Mouse (Mus musculus) gastrocnemius, adult 8-10 months (tissue): Measurements from ENCODE around the gene Gm20532. TPM values are rescaled to one million over a fixed set of nuclear protein-coding genes. Genes with fewer than 3 reads are reported as not detected.

Experiments used
- DNase-seq, 2 experiments: peaks; one replicate each; pipeline ENCODE4 v3.0.0; 2022; ENCODE audit warnings: low spot score in 2 of 2
- total RNA-seq, 4 experiments: library from RNA; stranded (reverse); gene quantifications; 2 replicates each; pipeline ENCODE4 v1.2.4; 2022

Gm20532 gene
- total RNA-seq, 4 experiments from 2014 or later, result not detected

DNA sequence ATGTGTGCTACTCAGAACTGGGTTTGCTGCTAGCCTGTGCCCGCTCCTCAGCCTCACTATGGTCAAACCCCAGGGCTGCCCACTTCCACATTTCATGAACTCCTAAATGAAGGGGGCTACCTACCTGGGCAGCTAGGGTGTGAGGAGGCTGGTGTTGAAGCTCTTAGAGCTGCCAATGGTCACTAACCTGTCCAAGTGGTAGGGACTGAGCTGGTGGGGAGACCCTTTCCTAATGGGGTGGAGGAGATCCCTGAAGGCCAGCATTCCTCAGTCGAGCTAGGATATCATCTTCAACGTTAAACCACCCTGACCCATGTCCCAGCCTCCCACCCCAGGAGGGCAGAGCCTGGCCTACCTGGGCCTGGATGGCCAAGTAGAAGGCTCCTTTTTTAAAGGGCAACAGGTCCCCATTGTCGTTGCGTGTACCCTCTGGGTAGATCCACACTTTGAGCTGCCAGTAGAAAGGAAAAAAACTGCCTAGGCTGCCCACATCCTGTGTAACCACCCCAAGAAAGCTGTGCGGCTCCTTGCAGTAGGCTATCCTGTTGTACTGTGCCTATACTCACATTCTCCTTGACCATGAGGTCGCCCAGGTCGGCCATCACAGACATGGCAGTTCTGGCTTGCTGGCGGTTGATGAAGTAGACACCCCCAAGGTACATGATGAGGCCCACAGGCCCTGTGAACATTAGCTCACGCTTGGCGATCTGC lies 9.4 kb downstream of the Gm20532 start:
- DNase-seq, result no peak

DNA sequence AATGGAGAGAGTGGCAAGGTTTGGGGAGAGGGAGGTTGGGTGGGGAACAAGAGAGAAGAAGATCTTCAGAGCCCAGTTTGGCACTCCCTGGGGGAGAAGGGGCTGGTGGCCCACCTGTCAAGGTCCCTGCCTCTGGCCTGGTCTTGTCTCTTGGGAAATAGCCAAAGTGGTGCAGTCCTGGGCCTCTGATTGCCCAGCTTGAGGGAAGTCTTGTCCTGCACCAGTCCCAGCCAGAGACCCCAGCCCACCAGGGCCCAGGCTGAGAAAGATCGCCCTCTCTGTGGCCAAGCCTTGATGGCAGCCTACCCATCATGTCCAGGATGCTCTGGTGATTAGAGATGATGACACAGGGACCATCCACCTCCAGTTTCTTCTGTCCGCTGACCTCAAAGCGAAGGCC lies 10.5 kb downstream of the Gm20532 start:
- DNase-seq, result no peak

DNA sequence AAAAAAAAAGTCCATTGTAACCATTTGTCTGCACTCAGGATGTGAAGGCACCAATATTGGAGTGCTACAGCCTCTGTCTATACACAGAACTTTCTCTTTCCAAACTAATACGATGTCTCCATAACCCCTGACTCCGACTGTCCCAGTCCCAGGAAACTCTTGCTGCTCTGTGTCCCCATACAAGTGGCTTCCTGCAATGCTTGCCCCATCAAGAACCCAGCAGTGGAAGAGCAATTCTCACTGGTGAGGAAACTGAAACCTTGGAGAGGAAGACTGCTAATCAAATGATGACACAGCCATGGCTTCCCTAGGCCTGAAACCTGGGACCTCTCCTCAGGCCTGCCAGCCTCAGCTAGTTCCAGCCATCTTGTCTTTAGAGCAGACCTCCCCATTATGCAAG lies 11.4 kb downstream of the Gm20532 start:
- no peak for DNase-seq

DNA sequence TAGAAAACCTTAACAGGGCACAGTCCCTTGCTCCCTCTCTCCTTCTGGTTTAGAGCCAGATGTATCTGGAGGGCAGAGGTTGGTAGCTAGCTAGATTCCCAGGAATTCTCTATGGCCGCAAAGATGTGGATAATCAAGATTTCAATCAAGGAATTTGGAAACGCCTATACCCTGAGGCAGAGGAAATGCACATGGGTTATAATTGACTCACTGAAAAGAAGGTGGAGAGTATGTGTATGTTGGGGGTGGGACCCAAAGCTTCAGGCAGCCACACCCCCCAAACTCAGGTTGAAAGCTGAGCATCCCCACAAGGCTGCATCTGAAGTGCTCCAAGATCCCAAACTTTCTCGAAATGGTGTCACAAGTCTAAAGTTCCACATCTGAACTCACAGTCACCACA lies 12.0 kb downstream of the Gm20532 start:
- no peak for DNase-seq

DNA sequence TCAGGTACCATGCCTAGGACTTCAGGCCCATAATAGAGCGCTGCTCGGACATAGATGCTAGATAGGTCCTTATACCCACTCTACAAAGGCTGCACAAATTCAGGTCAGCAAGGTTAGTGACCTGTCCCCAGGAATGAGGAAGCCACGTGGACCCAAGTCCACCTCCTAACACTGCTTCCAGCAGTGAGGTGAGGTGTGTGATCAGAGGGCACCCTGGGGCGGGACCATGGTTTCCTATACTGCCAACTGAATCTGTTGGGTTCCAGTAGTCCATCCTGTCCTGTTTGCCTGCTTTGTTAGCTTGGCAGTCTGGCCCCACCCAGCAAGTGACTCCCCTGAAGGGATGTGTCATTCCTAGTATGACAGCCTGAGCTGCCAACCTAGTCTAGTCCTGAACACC lies 13.5 kb downstream of the Gm20532 start:
- no peak for DNase-seq

DNA sequence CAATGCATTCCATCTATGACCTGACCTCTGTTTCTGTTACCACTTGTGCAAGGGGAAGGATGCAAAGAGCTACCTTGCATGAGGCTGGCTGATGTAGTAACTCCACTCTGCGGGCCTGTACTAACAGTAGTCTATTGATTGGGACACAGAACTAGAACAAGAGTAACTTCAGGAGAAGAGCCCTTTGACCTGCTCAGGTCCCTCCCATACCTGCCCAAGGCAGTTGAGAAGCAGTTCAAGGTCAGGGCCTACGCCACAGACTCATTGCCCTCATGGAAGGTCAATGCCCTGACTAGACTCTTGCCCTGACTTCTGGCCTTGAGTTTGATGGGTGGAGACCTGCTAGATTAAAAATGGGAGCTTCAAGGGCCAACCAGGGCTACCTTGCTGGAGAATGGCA lies 14.2 kb downstream of the Gm20532 start:
- no peak for DNase-seq

DNA sequence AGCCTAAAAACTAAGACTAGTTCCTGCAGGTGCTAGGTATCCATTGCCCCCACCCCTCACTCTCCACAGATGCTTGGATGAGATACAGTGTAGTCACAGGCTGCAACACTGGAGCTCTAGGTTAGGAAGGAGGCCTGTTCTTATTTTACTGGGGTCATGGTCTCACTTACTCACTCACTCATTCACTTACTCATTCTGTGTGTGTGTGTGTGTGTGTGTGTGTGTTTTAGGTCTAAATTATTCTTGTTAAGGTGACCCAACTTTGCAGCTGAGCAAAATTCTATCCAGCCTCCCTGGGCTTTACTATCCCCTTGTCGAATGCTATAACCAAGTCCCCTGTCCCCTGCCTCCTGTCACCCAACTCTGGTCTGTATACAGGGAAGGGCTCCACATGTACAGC lies 15.2 kb downstream of the Gm20532 start:
- no peak for DNase-seq

DNA sequence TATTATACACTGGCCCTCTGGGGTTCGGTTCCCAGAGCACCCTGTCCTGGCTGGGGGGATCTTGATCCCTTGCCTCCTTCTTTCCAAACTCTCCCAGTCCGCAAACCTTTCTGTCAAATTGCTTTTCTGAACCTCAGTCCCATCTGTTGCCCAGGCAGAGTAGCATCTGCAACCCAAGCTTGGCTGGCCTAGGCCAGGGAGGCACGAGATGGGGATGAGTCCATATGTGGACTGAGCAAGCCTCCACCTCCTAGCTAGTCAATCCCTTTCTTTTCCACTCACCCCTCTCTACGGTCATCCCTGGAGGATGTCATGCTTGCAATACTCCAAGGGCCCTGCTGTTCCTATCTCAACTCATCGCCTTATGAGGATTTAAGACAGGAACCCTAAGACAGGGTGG lies 16.2 kb downstream of the Gm20532 start:
- DNase-seq, result no peak

DNA sequence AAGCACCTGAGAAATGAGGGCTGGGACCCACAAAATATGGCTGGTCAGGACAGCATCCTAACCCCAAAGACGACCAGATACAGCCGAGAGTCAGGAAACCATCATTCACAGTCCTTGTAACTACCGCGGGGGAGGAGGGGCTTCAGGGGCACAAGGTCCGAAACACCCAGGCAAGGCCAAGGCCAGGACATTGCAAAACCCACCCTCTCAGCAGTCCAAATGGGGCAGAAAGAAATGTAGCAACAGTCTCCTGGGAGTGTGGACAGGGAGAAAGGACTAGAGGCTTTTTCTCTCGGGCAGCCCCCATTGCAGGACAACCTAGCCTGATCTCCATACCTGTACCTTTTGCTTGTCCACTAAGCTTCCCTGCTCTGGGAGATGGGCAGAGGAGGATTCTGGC lies 16.7 kb downstream of the Gm20532 start:
- no peak for DNase-seq

DNA sequence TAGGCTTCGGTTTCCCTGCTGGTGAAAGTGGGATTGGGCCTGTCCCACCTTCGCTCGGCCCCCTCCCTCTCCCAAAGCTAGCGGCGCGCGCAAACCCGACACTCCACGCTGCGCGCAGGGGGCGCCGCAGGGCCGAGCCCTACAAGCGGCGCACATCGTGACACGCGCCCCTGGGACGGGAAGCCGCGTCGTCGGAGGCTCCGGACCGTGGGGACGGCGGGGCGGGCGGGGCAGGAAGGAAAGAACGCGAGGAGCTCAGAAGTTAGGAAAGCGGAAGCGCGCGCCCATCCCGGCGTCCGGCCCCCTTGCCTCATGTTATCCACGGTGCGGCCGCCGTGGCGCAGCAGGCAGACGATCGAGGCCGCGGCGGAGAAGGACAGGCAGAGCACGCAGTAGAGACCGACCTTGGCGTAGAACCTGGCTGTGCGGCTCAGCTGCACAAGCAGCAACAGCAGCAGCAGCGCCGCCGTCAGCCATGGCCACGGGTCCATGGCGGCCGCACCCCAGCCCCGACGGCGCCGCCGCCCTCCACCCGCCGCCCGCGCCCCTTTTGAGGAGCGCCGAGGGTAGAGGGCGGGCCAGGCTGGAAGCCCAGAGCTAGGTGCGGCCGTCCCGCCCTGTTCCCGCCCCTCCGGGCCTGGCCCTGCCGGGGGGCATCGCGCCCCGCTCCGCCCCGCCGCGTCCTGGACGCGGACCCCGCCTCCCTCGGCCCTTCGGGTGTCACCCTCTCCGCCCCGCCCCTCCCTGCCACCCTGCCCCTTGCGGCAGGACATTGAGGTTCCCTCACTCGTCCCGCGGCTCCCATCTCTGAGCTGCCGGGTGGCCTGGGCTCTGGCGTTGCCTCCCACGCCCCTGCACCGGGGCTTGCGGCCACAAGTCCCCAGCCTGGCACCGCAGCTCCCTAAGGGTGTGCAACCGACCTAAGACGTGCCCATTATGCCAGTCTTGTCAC lies 17.6 kb downstream of the Gm20532 start, which contains the start of gene Agpat2:
Gene Agpat2 (minus strand): TSS at position 698 of the 952 bp plus-strand sequence.
- peak in 1 of 2 experiments; percentile 58 for DNase-seq

DNA sequence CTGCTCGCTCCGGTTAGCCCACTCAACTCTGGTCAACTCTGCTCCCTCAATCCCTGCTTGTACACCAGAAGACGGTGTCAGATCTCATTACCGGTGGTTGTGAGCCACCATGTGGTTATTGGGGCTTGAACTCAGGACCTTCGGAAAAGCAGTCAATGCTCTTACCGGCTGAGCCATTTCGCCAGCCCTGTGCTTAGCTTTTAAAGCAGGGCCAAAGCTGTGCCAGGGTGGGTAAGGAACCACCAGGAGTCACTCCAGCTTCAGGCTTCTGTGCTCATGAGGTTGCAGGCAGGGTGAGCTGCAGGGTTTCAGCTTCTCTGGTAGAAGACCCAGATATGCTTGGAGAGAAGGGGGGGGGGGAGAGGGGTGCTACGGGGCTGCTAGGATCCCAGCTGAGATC lies 18.9 kb downstream of the Gm20532 start:
- DNase-seq, result no peak

DNA sequence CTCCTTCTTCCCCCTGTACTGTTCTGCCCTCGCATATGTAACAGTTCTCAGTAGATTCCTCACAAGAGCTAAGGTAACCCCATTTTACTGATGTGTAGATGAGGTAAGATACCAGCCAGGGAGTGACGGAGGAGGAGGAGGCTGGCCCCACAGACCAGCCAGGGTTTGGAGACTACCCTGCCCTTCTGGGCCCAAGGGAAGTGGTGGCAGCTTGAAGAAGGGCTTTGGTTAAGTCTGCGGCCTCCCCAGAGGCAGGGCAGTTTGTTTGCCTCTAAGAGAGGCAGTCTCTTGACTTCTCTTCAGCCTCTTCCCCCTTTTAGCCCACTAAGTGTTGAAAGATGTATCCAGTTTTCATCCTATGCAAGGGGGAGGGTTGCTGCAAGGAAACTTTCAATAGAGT lies 20.1 kb downstream of the Gm20532 start:
- no peak for DNase-seq

DNA sequence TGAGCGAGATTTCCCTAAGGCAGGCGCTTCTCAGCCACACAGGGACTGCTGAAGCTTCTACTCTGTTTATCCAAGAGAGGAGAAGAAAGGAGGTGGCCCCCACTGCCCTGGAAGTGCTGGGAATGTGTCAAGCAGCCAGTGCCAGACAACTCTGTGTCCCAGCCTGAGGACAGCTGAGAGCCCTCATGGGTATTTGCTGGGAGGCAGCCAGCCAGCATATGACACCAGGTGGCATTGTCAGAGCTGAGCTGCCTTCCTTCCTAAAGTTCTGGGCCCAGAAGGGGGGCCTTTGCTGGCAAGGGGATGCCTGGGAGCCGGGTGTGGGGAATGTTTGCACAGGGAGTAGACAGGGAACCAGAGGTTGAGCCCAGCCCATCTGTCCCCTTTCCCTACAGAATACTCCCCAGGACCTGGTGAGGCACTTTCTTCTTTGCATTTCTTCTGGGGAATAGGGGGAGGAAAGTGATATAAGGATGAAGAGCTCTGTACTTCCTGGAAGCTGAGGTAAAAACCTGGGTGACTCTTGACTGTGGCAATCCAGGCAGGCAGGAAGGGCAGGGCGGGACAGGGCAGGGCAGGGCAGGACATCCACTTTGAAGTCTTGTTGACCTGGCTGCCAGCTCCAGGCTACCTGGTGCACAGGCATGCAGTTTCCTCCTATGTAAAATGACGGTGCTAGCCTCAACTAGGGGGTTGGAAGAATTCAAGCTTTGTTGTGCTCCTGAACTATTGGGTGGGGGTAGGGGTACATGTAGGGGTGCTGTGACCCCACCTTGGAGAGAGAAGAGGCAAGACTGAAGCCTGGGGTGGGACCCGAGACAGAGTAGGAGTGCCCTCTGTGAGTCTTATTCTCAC lies 20.8 kb downstream of the Gm20532 start:
- DNase-seq, result no peak

DNA sequence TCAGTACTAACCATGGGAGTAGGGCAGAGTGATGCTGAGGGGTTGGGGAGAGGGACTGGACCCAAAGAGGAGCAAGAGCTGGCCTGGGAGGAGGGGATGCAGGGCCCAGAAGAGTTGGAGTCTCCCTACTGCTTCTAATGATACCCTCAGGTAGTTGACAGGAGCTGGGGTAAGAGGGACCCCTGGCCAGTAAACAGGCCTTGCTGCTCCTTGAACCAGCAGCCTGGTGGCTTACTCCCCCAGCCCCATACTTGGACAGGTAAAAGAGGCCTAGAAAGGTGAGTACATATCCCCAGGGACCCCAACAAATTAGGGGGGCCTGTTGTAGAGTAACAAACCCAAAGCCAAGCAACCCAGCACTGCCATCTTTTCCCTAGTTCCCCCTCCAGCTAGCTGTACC lies 22.3 kb downstream of the Gm20532 start:
- no peak for DNase-seq

DNA sequence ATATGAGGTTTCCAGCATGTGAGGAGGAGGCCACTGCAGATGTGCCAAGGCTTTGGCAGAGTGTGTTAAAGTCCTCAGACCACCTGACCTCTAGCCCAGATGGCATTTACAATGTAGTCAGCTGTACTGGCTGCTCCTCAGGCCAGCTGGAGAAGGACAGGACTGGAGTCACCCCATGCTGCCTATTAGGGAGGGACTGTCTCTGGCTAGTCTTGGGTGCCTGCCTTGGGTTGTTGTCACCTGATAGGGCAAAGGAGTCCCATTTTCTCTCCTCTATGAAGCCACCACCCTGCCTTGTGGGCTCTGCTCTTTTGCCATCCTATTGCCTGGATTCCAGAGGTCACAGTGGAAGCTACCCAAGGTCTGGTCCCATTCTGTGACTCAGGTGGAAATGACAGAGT lies 22.8 kb downstream of the Gm20532 start:
- DNase-seq, result peak in 1 of 2 experiments; percentile 47

DNA sequence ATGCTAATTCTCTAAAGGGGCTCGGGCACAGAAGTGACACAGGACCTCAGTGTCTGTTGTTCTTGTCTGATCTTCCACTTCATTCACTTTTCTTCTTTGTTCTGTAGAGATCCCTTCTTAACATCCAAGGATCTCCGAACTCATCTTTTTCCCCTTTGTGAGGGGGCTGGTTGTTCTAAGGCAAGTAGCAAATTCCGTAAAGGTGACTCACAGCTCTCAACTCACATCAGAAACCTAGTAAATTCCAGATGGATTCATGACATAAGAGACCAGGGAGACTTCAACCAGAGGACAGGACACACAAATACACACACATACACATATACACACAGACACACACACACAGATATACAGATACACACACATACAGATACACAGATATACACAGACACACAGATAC lies 24.1 kb downstream of the Gm20532 start:
- no peak for DNase-seq

DNA sequence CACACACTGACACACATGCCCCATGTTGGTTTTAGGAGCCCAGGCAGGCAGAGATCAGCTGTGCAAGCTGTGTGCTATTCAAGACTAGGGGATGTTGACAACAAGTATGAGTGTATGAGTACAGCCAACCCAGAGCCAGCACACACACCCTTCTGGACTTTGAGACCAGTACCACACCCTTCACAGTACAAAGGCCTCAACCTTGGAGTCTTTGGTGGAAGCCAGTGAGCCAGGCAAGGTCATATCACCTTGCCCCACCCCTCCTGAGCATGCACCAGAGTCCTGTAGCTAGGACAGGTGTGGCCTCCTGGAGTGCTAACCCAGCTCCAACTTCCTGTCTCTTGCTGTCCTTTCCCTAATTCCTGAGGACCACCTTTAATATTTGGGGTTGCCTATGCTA lies 24.6 kb downstream of the Gm20532 start:
- DNase-seq, result no peak

DNA sequence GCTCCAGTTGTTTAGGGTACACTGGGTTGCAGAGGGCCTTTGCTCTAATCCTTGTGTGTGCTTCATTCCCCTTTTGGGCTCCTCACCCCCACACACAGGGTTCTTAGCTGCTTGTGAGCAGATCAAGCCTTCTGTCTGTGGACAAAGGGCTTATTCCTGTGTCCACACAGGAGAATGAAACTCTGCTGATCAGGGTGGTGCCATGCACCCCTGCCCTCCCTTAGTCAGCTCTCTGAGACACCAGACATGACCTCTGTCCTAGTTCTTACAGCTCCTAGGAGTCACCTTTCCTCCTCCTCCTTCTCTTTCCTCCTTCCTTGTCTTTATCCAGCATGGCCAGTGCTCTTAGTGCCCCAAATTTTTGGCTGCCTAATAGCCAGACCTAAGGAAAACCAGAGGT lies 25.5 kb downstream of the Gm20532 start:
- no peak for DNase-seq

DNA sequence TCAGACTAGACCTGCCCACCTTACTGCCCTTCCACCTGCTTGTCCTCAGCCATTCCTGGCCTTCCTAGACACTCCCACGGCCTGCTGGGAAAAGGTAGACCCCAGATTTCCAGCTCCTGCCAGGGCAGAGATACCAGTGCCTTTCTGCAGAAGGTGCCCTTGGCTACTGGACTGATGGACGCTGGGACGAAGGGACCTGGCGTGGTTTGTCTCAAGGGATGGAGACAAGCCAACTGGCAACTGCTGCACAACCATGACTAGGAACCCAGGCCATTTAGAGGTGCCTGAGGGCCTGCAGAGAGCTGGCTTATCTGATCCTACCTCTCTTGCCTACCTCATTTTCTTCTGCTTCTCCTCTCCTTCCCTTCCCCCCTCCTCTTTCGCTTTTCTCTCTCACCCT lies 28.5 kb downstream of the Gm20532 start:
- no peak for DNase-seq

DNA sequence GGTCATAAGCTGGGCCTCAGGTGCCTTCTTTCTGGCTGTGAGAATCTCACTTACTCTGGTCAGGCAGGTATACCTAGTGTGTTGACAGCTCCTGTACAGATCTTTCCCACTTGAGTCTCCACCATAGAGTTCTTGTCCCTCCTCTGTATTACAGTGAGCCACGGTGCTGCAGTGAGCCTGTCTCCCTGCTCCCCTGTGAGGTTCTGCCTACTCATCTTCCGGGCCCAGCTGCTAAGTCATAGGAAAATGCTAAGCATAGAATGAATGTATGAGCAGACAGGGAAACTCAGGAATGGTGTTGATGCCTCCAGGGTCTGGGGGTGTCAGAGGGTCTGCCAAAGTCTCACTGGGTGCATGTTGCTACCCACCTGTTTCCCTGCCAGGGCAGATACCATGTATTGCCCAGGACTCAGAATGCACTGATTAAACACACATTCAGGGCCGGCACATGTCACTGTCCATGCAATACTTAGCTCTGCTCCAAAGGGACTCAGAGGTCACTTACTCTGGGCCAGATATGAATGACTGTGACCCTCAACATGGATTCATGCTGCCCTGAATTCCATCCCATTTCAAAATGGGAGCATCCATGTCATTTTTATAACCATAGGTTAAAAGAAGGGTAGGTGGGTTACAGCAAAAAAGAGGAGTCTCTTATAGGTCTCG lies 29.2 kb downstream of the Gm20532 start:
- no peak for DNase-seq

DNA sequence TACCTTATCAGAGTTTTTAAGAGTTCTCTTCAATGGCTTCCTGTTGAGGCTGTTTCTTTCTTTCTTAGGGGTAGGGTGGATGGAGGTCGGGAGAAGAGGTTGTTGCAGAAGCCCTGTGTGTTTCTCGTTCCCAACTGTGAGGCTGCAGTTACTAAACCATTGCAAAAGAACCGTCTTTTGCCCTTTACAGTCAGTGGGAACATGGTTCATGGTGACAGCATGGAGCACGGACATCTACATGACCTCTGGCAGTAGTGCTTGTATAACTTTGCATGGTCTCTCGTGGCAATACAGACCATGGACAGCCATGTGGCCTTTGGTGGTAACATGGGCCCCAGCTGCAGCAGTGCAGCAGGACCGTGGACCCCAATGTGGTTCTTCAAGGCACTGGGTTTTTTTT lies 30.9 kb downstream of the Gm20532 start:
- DNase-seq, result no peak
